Mouse (Mus musculus) heart, embryonic 11.5 days (tissue): ENCODE data around the gene 5730409E04Rik. TPM values are rescaled to one million over a fixed set of nuclear protein-coding genes. Genes with fewer than 3 reads are reported as not detected.
A peak's percentile ranks its signal among the peaks of the same experiment; 100 is the strongest.

Experiments
- ATAC-seq: fragments of 200-750 bp; cut with Nextera tagmentation; replicated peaks from 2 replicates; pipeline ENCODE4 v1.8.0; 2017; ENCODE audit warnings: moderate library complexity; ENCODE audit not compliant: insufficient number of reproducible peaks, low FRiP score, low TSS enrichment
- H3K27ac ChIP-seq: fragments of 300-500 bp; sonication (generic); 2 replicates; pipeline ENCODE4 v1.5.1; 2014; ENCODE audit warnings: mild to moderate bottlenecking, low read depth, low read length
- H3K27me3 ChIP-seq: fragments of 300-500 bp; sonication (generic); 2 replicates; pipeline ENCODE4 v1.6.1; 2014; ENCODE audit warnings: mild to moderate bottlenecking, low read length, mixed read lengths; ENCODE audit not compliant: control insufficient read depth, insufficient read depth
- H3K36me3 ChIP-seq: fragments of 300-500 bp; sonication (generic); 2 replicates; pipeline ENCODE4 v1.6.1; 2014; ENCODE audit warnings: mild to moderate bottlenecking, low read length, moderate library complexity, mixed read lengths; ENCODE audit not compliant: control insufficient read depth, insufficient read depth
- H3K4me1 ChIP-seq: fragments of 300-500 bp; sonication (generic); 2 replicates; pipeline ENCODE4 v1.6.1; 2014; ENCODE audit warnings: low read length; ENCODE audit not compliant: control insufficient read depth, insufficient read depth
- H3K4me2 ChIP-seq: fragments of 300-500 bp; sonication (generic); 2 replicates; pipeline ENCODE4 v1.6.1; 2014; ENCODE audit warnings: mild to moderate bottlenecking, moderate library complexity
- H3K4me3 ChIP-seq: fragments of 300-500 bp; sonication (generic); 2 replicates; pipeline ENCODE4 v1.5.1; 2014; ENCODE audit warnings: low read depth, low read length
- H3K9ac ChIP-seq: fragments of 300-500 bp; sonication (generic); 2 replicates; pipeline ENCODE4 v1.6.1; 2014; ENCODE audit warnings: mild to moderate bottlenecking, low read depth, low read length, moderate library complexity
- H3K9me3 ChIP-seq: fragments of 300-500 bp; sonication (generic); replicated peaks from 2 replicates; pipeline ENCODE4 v1.6.1; 2016; ENCODE audit warnings: low read length; ENCODE audit not compliant: control insufficient read depth
- WGBS: fragments of 180-500 bp; shearing (Covaris S2); extraction: QIAGEN DNeasy Blood & Tissue Kit; methylation state at CpG from one replicate; pipeline ENCODE4 v1.1.7; 2014; ENCODE audit not compliant: insufficient replicate concordance; 5-methylcytosine and 5-hydroxymethylcytosine counted together
- polyA plus RNA-seq: library from polyadenylated mRNA; unstranded; fragments of >200 nt; fragmentation: Nextera tagmentation; extraction: Ambion mirVana; gene quantifications from 2 replicates; pipeline ENCODE4 v1.2.1, GENCODE M21; 2014

The 5730409E04Rik gene
- polyA plus RNA-seq, 1 experiment from 2014 or later, result 1.6 TPM

DNA sequence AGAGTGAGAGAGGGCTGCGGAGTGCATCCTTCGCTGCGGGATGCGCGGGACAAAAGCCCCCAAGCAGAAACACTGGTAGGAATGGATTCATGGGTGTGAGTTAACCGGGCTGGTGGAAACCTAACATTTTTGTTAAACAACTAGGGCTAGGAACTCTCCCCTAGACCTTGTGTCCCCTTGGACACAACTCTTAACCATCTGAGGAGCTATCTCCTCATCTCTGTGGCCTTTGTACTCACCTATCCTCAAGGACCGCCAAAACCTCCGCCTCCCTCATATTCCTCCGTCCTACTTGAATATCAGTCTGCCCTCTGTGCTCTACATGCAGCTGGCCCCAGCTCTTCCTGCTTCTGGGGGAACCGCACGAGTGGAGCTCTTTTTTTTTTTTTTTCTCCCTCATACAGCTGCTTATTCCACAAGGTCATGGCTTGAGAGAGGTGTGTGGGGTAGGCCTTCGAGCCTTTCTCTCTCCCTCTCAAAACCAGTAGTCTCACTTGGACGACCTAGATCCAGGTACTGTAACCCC, 10.8 kb downstream of the 5730409E04Rik start:
- no peak overlapping the region for H3K27ac ChIP-seq
- no peaks in the 10 kb centered on the region; the same call in 1 of the 2 replicates for H3K9me3 ChIP-seq
- no peaks in the 10 kb centered on the region for H3K36me3 ChIP-seq
- peak overlapping the region; percentile 62 for H3K9ac ChIP-seq
- peaks cover 6% of the 10 kb centered on the region; the same call in 1 of the 2 replicates for H3K4me1 ChIP-seq
- no peak for ATAC-seq
- H3K4me3 ChIP-seq, result peak overlapping the region; percentile 25
- H3K27me3 ChIP-seq, result peaks cover 30% of the 10 kb centered on the region
- WGBS, result 19% methylated on average over 13 of the region's 13 CpGs
- peak overlapping the region; percentile 69 for H3K4me2 ChIP-seq

GRCm38 (mm10) chr4:126627021-126627681, 17.5 kb downstream of the 5730409E04Rik start:
- H3K4me2 ChIP-seq, result peak overlapping the region; percentile 66
- H3K4me3 ChIP-seq, result peak overlapping the region; percentile 31
- H3K9ac ChIP-seq, result peak overlapping the region; percentile 60; the same call in 1 of the 2 replicates
- no peaks in the 10 kb centered on the region for H3K4me1 ChIP-seq
- ATAC-seq, result no peak
- no peaks in the 10 kb centered on the region for H3K36me3 ChIP-seq
- H3K27me3 ChIP-seq, result no peaks in the 10 kb centered on the region
- 3% methylated on average over 23 of the region's 23 CpGs for WGBS
- H3K9me3 ChIP-seq, result no peaks in the 10 kb centered on the region
- H3K27ac ChIP-seq, result no peak overlapping the region

DNA sequence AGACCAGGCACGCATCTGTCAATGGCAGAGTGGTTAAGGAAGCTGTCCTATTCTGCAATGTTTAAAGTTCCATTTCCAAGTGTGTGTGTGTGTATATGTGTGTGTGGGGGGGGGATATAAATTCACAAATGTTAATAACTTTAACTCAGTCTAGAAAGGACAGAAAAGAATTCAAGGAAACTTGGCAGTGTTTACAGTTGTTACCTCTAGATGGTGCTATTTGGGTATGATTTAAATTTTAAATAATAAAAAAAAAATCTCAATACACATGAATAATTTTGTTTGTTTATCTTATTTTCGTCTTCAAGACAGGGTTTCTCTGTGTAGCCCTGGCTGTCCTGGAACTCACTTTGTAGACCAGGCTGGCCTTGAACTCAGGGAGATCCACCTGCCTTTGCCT, 22.3 kb downstream of the 5730409E04Rik start:
- no peaks in the 10 kb centered on the region for H3K36me3 ChIP-seq
- H3K9me3 ChIP-seq, result no peaks in the 10 kb centered on the region
- H3K9ac ChIP-seq, result no peak overlapping the region
- ATAC-seq, result no peak
- WGBS, result 38% methylated on average over 2 of the region's 2 CpGs
- 0 out of 2 replicates have a peak, but pooled peaks cover 2% of the 10 kb centered on the region for H3K27me3 ChIP-seq
- no peak overlapping the region for H3K4me2 ChIP-seq
- H3K27ac ChIP-seq, result no peak overlapping the region
- H3K4me1 ChIP-seq, result no peaks in the 10 kb centered on the region
- no peak overlapping the region for H3K4me3 ChIP-seq

DNA sequence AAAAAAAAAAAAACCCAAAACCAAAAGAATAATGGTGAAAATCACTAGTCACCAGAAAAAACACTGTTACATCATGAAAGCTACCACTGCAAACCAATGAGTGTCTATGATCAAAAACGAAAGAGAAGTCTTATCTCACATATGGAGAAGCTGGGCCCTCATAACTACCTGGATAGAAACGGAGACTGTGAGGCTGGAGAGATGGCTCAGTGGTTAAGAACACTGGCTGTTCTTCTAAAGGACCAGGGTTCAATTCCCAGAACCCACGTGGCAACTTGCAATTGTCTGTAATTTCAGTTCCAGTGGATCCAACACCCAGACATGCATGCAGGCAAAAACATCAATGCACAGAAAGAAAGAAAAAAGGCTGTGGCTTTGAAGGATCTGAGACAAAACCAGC, 23.1 kb downstream of the 5730409E04Rik start:
- Histone ChIP-seq H3K36me3 (no peaks in the 10 kb centered on the region), H3K9me3 (no peaks in the 10 kb centered on the region), H3K4me2 (no peak overlapping the region), H3K4me1 (no peaks in the 10 kb centered on the region), H3K9ac (no peak overlapping the region), H3K4me3 (no peak overlapping the region), H3K27me3 (0 out of 2 replicates have a peak, but pooled peaks cover 2% of the 10 kb centered on the region), H3K27ac (no peak overlapping the region)
- WGBS, result 64% methylated on average over 3 of the region's 3 CpGs
- ATAC-seq, result no peak

DNA sequence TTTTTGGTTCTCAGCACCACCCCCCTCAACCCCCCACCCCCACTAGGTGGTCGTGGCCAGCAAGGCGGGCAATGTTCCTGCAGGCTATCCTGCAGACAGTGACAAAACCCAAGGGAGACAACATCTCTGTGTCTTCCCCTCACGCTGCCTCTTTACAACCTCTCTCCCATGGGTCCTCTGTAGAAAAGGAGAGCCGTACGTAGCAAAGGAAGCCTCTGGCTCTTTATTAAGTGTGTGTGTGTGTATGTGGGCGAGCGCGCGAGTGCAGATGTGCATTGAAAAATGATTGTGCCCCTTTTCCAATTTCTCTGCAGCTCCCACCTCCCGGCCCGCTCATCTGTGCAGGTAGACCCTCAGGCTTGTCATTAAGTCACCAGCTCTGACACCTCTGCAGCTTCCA, 26.7 kb downstream of the 5730409E04Rik start:
- Histone ChIP-seq H3K9ac (no peak overlapping the region), H3K4me2 (no peak overlapping the region), H3K9me3 (no peaks in the 10 kb centered on the region), H3K4me3 (no peak overlapping the region), H3K27me3 (0 out of 2 replicates have a peak, but pooled peaks cover 2% of the 10 kb centered on the region), H3K36me3 (no peaks in the 10 kb centered on the region), H3K4me1 (no peaks in the 10 kb centered on the region), H3K27ac (no peak overlapping the region)
- ATAC-seq, result no peak
- 24% methylated on average over 11 of the region's 11 CpGs for WGBS

DNA sequence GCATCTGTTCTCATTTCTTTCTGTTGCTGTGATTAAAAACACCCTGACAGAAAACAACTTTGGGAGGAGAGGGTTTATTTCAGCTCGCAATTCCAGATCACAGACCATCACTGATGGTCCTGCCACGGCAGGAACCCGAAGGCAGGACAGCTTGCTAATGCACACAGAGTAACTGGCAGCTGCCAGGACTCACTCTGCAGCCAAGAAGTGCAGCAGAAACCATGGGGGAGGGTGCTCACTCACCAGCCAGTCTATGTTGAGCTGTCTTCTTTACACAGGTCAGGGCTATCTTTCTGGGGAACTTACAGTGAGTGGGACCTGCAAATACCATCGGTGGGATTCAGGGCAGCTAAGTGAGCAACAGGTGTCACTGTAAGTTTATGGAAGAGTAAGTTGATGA, 27.8 kb downstream of the 5730409E04Rik start:
- Histone ChIP-seq H3K27ac (no peak overlapping the region), H3K9ac (no peak overlapping the region), H3K4me2 (no peak overlapping the region), H3K36me3 (no peaks in the 10 kb centered on the region), H3K4me3 (no peak overlapping the region), H3K4me1 (no peaks in the 10 kb centered on the region), H3K27me3 (0 out of 2 replicates have a peak, but pooled peaks cover 2% of the 10 kb centered on the region), H3K9me3 (no peaks in the 10 kb centered on the region)
- ATAC-seq, result no peak
- WGBS, result 76% methylated on average over 4 of the region's 4 CpGs

GRCm38 (mm10) chr4:126639339-126639738, 29.7 kb downstream of the 5730409E04Rik start:
- H3K9ac ChIP-seq, result no peak overlapping the region
- no peak overlapping the region for H3K27ac ChIP-seq
- WGBS, result 50% methylated on average over 7 of the region's 7 CpGs
- ATAC-seq, result no peak
- no peaks in the 10 kb centered on the region for H3K36me3 ChIP-seq
- H3K4me2 ChIP-seq, result no peak overlapping the region
- no peaks in the 10 kb centered on the region for H3K9me3 ChIP-seq
- no peak overlapping the region for H3K4me3 ChIP-seq
- 0 out of 2 replicates have a peak, but pooled peaks cover 2% of the 10 kb centered on the region for H3K27me3 ChIP-seq
- no peaks in the 10 kb centered on the region for H3K4me1 ChIP-seq

GRCm38 (mm10) chr4:126641901-126642300, 32.3 kb downstream of the 5730409E04Rik start:
- Histone ChIP-seq H3K9ac (no peak overlapping the region), H3K9me3 (no peaks in the 10 kb centered on the region), H3K4me2 (no peak overlapping the region), H3K27me3 (no peaks in the 10 kb centered on the region), H3K36me3 (no peaks in the 10 kb centered on the region), H3K27ac (no peak overlapping the region), H3K4me1 (no peaks in the 10 kb centered on the region), H3K4me3 (no peak overlapping the region)
- ATAC-seq, result no peak
- 36% methylated on average over 9 of the region's 9 CpGs for WGBS

- no peaks in the 10 kb centered on the region for H3K36me3 ChIP-seq
- H3K4me2 ChIP-seq, result no peak overlapping the region
- no peak for ATAC-seq
- no peak overlapping the region for H3K27ac ChIP-seq
- H3K9me3 ChIP-seq, result no peaks in the 10 kb centered on the region
- no peak overlapping the region for H3K9ac ChIP-seq
- no peaks in the 10 kb centered on the region for H3K27me3 ChIP-seq
- no peaks in the 10 kb centered on the region for H3K4me1 ChIP-seq
- 69% methylated on average over 4 of the region's 4 CpGs for WGBS
- H3K4me3 ChIP-seq, result no peak overlapping the region
These were observed 34.2 kb downstream of the 5730409E04Rik start for GRCm38 (mm10) chr4:126643815-126644214.
